Mouse (Mus musculus): ENCODE results near the gene Ankrd24.
A peak's percentile ranks its signal among the peaks of the same experiment; 100 is the strongest.

Ankrd24 gene

DNA sequence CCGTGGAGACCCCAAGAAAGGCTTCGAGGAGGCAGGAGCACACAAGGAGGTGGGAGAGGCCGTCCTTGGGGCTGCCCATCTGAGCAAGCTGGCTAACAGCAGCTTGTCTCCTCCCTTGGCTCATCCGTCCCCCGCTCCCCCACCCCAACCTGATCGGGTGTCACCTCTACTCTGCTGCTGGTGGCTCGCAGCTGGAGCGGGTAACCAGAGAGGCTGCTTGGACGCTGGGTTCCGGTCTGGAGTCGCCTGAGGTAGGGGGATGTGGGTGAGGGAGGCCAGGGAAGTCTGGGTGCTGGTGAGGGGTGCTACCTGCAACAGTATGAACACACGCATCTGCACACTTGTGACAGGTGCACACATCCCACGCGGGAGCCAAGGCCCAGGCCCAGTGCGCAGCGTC is at the start of gene Ankrd24:
Gene Ankrd24, plus strand, starts transcription at position 151 of the 400 bp plus-strand sequence.
- DNase-seq (ENCODE audit: low spot score), result no peak

DNA sequence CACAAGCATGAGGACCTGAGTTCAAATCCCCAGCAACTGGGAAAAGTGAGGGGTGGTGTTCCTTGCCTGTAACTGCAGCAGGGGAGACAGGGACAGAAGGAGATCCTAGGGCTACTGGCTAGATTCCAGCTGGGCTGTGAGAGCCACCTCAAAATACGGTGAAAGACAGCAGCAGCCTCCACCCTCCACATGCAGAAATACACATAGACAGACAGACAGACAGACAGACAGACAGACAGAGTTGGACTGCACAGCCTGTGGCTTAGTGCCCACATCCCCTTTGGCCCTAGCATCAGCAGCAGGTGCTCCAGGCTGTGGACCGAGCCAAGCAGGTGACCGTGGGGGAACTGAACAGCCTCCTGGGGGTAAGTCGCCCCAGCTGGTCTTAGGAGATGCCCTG is 48.4 kb upstream of the Ankrd24 start:
- DNase-seq (ENCODE audit: low spot score), result no peak

DNA sequence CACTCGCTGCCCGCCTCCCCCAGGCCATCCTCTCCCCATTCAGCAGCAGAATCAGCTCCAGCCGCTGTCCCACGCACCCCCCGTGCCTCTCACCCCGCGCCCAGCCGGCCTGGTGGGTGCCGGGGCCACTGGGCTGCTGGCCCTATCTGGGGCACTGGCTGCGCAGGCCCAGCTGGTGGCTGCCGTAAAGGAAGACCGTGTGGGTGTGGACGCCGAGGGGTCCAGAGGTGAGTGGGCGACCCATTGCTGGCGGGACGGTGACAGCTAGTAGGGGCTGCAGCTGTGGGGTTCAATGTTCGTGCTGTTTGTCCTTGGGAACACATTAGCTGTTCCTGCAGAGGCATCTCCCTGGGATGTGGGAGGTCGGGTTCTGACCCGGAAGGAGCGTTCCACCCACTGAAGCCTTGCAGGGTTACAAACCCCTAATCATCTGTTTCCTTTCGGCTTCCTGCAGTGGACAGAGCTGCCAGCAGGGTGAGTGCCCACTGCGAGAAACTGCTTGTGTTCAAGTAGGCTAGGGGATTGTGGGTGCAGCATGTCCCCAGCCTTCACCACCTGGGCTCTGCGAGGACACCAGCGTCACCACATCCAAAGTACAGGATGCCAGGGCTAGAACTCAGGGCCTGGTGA is 47.8 kb upstream of the Ankrd24 start:
- no peak for DNase-seq (ENCODE audit: low spot score)

DNA sequence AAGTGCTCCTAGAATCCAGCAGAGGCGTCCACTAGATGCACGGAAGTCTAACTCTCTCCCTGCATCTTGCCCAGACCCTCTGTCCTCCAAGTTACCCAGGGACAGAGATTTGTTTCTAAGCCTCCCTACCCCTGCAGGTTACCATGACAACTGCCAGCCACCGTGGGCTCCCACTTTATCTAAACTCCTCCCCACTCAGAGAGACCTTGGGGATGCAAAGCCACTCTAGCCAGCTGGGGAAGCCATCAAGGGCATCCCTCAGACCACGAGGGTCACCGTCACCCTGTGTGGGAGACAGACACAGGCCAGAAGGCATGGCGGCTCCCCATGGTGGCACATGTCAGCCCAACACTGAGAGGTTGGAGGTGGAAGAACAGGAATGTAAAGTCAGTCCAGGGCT is 45.0 kb upstream of the Ankrd24 start:
- no peak for DNase-seq (ENCODE audit: low spot score)

DNA sequence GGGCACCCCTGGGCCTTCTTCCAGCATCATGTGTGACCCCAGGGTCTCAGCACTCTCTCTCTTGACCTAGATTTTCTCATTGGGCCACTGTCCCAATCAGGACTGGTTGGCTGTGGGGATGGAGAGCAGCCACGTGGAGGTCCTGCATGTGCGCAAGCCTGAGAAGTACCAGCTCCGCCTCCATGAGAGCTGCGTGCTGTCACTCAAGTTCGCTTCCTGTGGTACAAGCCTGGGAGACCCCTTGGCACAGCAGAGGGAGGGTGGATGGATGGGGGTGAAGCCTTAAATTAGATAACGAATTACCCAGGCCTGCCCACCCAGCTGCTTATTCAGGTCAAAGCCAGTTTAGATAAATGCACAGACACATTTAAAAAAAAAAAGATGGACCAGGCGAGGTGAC is 39.6 kb upstream of the Ankrd24 start:
- DNase-seq (ENCODE audit: low spot score), result no peak

DNA sequence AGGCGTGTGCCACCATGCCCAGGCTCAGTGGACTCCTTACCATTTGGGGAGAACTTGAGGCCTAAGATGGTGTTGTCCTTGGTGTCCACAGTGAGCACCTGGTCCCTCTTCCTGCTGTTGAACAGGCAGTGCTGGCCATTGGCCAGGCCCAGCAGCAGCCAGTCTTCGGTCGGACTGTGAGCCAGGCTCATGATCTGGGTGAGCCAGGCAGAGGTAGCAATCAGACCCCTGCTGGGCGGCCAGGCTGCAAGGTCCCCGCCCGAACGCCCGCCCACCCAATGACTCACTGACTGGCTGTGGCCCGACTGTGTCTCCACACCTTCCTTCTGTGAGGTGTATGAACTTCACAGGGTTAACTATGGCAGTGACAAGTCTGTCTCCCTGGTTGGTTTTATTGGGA is 36.5 kb upstream of the Ankrd24 start:
- DNase-seq (ENCODE audit: low spot score), result no peak

DNA sequence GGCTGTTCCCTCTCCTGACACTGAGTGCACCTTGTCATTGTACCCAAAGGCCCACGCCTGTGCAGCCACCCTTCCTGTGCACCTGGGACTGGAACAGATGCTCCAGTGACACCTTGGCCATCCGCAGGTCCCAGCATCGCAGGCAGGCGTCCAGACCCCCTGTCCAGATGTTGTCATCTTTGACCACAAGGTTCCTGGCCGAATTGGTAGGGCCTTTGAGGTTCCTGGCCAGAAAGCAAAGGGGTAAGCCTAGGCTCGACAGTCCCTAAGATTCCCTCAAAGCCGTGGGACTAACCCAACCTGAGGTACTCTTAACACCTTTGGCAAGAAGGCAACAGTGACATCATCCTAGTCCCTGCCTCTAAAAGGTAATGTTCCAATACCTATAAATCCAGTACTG is 35.7 kb upstream of the Ankrd24 start:
- DNase-seq (ENCODE audit: low spot score), result no peak

DNA sequence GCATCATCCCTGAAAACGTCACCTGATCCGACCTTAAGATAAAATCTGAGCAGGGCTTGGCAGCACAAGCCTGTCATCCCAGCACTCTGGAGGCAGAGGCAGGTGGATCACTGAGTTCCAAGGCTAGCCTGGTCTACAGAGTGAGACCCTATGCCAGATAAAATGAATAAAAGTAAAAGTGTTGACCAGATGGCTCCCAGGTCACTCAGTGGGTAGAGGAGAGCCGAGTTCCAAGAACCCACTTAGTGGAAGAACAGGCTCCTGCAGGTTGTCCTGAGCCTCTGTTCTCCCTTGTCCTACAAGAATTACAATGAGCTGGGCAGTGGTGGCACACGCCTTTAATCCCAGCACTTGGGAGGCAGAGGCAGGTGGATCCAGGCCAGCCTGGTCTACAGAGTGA is 35.1 kb upstream of the Ankrd24 start:
- DNase-seq (ENCODE audit: low spot score), result no peak

DNA sequence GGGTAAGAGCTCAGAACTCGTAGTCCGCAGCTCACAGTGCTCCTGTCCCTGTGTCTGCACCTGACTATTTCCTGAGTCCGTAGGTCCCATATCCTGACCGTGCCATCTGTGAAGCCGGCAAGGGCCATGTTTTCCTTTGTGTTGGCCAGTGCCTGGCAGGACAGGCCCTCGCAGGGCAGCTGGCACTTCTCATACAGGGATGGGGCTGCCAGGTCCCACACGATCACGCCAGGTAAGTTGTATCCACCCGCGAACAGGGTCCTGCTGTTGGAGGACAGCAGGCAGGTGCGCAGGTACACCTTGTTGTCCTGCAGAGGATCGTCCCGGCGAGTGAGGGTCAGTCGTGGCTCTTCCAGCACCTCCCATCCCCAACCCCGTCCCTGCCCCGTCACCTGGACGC is 34.4 kb upstream of the Ankrd24 start:
- DNase-seq (ENCODE audit: low spot score), result no peak

DNA sequence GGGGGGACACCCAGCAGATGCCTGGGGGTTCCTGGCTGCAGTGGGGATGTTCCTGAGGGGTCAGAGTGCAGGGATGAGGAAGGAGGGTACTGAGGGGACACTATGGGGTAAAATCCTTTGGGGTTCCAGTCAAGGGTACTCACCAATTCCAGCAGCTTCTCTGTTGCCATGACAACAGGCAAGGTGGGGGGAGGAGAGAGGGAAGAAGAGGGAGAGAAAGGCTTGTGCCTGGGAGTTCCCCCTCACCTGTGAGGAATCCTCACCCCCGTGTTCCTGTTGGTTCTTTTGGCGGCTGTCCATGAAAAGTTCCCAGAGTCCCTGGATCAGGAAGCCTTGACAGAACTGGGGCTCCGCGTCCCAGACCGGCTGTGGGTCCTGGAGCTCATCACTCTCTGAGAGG is 32.7 kb upstream of the Ankrd24 start:
- no peak for DNase-seq (ENCODE audit: low spot score)

DNA sequence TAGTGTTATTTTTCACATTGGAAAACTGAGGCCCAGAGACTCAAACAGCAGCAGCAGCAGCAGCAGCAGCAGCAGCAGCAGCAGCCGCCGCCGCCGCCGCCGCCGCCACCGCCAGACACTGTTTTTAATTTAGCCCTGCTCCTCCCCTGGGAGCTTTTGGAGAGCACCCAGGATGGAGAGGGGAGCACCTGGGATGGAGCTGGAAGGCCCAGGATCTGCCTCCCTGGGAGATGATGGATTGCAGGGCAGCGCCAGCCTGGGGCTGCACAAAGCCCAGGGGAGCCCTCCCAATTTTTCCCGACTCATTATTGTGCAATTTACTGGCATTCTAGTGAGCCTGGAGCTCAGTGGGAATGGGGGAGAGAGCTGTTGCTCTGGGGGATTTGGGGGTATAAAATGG is 31.7 kb upstream of the Ankrd24 start:
- peak; percentile 73 for DNase-seq (ENCODE audit: low spot score)

DNA sequence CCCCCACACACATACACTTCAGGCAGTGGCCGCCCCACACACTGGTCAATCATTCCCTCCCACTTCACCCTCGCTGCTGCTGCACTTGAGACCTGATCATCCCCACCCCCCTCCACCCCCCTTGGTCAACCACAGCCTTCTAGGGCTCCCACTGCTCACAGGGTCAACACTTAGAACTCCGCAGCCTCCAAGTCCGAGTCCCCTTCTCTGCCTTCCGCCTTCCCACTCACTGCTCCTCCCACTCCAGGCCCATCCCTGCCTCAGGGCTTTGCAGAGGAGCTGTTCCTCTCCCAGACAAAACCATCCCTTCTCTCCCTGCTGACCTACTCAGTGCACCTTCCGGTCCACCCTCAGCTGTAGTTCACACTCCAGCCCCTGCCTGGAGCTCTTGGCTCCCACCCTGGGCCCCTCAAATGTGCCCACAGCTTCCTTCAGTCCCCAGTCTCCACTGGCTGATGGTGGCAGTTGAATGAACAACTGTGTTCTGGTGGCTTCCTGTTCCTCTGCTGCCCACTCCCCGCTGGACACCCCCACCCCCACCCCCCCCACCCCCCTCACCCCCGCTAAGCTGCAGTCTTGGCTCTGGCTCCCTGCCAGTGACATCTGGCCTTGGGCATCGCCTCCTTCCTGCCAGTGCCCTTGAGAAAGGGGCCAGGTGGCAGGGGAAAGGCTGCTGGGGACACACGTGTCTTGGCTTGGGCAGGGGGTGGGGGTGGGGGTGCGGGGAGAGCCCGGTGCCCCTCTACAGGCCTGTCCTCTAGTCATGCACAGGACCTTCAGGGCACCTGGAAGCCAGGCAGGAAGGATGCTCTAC is 31.0 kb upstream of the Ankrd24 start:
- peak; percentile 45 for DNase-seq (ENCODE audit: low spot score)

DNA sequence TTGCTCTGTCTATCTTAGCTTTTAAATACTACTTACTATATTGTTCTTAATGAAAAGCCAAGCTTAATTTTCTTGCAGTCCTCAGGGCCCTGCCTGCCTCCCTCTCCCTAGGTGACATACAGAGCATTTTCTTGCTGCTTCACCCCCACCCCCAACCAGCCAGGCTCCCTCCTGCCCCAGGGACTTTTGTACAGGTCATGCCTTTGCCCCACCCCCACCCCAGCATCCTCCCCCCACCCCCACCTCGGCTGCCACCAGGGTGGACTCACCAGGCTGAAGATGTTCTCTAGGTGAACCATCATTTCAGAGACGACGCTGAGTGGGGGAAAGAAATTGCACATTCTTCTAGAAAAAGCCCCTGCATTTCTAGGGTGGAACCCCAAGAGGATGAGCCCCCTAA is 30.0 kb upstream of the Ankrd24 start:
- DNase-seq (ENCODE audit: low spot score), result no peak

DNA sequence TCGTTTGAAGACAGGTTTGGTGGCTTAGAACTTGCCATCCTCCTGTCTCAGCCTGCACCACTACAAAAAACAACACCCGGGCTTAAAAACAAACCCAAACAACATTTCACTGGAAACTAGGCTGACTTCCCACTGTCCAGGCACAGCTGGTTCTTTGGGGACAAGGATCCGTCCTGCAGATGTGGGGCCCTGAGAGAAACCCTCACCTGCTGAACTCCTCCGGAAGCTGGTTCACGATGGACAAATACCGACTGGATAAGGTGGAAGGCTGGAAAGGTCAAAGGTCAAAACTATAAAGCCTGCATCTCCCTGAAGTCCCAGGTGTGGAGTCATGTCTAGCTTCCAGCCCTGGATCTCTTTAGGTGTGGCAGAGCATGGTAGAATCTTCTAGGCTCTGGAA is 29.5 kb upstream of the Ankrd24 start:
- DNase-seq (ENCODE audit: low spot score), result no peak

DNA sequence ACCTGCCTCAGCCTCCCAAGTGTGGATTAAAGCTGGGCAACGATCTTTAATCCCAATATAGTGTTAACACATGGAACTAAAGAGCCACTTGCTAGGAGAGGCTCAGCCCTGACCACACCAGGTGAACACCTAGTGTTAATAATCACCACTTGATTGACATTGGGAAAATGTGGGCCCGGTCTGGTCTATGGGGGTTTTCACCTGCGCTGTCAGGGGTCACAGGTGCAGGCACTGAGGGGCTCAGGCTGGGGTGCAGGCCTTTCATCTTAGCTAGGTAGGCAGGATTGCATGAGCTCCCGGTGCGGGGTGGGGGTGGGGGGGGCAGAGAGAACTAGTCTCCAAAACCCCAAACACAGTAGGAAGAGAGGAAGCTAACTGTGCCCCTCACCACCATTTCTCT is 28.7 kb upstream of the Ankrd24 start:
- DNase-seq (ENCODE audit: low spot score), result no peak

DNA sequence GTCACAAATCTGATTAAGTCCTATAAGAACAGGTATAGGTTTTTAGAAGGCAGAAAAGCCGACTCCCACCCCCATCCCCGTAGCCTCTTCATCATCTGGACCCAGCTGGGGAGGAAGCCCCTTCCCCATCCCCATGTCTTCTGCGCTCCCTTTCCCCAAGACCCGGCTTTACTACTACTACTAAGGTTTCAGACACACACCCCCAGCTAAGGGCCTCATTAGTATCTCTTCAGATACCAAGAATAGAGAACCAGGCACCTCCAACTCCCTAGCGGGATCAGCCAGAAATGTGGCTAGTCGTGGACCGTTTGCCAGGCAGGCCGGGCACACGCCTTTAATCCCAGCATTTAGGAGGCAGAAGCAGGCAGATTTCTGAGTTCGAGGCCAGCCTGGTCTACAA is 28.2 kb upstream of the Ankrd24 start:
- no peak for DNase-seq (ENCODE audit: low spot score)

DNA sequence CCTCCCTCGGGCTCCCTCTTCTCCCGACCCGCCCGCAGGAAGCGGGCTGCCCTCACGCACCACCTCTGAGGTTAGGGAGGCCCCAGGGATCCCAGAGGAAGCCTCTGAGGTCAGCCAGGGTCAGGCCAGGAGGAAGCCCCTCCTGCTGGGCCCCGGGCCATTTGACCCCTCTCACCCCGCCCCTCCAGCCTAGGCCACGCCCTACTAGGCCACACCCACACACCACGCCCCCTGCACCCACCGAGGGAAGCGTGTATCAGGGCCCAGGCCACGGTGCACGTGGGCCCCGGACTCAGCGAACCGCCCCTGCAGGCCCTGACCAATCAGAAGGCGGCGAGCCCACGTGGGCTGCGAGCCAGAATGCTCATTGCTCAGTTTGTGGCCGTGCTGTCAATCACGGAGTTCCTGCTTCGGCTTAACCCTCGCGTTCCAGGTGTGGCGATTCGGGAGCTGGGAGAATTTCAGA is 27.6 kb upstream of the Ankrd24 start, which contains the start of gene Tle6:
Gene Tle6, minus strand, starts transcription at position 336 of the 466 bp plus-strand sequence.
- DNase-seq (ENCODE audit: low spot score), result peak; percentile 67

DNA sequence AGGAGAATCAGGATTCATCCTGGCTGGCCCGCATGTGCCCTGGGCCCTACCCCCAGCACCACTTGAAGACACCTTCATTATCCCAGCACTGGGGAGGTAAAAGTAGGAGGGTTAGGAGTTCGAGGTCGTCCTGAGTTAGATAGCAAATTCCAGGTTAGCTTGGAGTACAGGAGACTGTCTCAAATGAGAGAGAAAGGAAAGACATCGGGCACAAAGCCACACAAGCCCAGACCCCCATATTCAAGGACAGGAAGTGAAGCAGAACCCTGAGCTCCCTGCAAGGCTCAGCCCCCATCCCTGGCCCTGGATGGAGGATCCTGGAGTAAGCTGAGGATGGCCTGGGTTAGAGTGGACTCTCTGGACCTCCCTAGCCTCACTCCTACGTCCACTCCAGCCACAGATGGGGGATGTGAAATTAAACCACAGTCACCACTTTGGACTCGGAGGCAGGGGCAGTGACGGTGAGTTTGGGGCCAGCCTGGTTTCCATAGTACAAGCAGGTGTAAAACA is 26.9 kb upstream of the Ankrd24 start:
- DNase-seq (ENCODE audit: low spot score), result no peak

DNA sequence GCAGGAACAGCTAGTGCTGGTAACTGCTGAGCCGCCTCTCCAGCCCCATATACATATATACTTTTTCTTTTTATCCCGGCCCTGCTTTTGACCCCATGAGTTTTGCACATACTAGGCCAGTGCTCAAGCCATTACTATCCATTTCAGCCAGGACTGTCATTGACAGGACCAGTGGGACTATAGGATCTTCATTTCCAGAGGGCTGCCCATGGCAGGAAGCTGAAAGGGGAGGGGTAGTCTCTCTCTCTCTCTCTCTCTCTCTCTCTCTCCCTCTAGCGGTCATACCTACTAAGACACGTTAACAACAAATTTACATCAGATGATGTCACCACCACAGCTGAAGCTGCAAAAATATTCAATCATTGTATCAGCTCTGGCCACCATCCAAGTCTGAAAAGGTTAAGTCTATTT is 25.6 kb upstream of the Ankrd24 start:
- peak; percentile 61 for DNase-seq (ENCODE audit: low spot score)

DNA sequence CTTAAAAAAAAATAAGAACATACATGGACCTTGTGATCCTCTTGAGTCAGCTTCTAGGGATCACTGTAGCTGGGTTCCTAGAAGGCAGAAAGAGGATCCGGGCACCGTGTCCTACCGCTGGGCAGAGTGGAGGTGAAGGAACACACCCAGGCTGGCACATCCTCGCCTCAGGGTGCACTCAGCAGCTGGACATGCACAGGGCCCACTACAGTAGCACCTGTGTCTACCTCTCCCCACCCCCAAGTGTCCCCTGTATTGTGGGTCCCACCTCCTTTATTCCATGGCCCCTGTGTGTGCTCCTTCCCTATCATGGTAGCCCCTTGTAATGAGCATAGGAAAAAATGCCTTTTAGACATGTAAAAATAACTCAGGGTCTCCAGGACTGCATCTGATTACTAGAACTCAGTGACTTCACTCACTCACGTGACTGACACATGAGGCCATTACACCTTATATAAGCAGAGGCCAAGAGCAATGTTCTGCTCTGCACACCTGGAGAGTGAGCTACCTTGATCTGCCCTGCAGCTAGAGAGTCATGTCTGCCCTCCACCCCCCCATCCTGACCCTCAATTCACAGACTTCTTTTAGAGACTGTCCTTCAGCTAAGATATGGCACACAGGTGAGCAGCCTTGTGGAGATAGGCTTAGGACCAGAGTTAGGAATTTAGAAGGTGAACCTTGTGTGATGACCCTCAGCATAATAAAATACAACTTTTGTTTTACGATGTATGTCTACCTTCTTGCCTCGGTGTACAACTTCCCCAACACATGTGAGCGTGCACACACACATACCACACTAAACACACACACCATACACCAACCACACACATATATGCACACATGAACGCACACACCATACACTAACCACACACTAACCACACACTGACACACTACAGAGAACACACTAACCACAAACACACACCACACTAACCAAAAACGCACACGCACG is 24.0 kb upstream of the Ankrd24 start:
- DNase-seq (ENCODE audit: low spot score), result no peak

DNA sequence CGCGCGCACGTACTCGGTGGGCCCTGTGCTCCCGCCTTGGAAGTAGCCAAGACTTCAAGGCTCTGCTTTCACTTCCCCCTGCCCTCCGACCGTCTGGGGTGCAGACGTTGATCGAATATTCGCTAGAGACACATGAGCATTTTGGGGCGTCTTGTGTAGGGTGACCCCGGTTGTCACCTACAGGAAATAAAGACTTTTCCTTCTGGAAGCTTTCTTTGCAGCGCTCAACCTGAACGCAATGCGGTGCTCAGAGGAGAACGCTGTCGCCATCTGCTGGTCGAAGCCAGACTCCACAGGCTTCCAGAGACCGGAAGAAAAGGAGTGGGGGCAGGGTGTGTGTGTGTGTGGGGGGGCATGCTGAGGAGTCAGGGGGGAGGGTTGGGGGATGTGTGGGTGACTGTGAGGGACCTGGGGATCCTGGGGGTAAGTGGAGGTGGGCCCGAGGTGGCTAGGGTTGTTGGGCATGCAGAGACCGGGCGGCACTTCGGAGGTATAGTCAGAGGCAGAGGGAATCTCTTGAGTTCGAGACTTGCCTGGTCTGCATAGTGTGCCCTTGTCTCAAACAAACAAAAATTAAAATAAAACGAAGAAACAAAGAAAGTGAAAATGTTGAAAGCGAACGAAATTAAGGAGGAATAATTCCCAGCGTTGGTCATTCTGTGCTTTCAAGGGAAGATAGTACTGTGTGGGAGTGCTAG is 23.2 kb upstream of the Ankrd24 start:
- DNase-seq (ENCODE audit: low spot score), result peak; percentile 93

DNA sequence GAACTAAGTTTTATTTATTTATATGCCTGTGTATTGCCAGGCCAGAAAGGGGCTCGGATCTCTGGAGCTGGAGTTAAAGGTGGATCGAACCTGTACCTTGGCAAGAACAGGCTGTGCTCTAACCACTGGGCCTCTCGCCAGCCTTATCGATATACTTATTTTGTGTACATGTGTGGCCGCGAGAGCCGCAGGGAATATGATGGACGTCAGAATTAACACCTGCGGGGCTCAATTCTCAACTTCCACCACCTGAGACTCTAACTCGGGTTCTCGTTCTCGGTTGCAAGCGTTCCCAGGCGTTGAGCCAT is 22.7 kb upstream of the Ankrd24 start:
- no peak for DNase-seq (ENCODE audit: low spot score)
